Mouse (Mus musculus) intestine, embryonic 16.5 days (tissue): ENCODE measurements around the gene Prss22. TPM values are rescaled to one million over a fixed set of nuclear protein-coding genes. Genes with fewer than 3 reads are reported as not detected.

Experiments
- microRNA-seq: library from miRNA; unstranded; fragments of <30 nt; microRNA quantifications from one replicate; pipeline ENCODE4, GENCODE M21; 2016
- polyA plus RNA-seq: library from polyadenylated mRNA; unstranded; fragments of >200 nt; fragmentation: Nextera tagmentation; extraction: Ambion mirVana; gene quantifications from 2 replicates; pipeline ENCODE4 v1.2.1, GENCODE M21; 2015

The Prss22 gene
- polyA plus RNA-seq, 1 experiment from 2014 or later, result 0.26 TPM

Small RNA genes lying within 50 kb of the gene (microRNA-seq; reads per million reads assigned to microRNA genes)
- gene Gm27700, result not detected

Other genes with a start within 250 kb of the Prss22 start
- gene Flywch1, start 226.5 kb downstream of the Prss22 start, polyA plus RNA-seq, result 44.5 and 44.9 TPM in 2 replicates
- 9.8 and 14.9 TPM in 2 replicates for gene Flywch2, start 212.0 kb downstream of the Prss22 start, polyA plus RNA-seq
- gene Srrm2, start 207.6 kb downstream of the Prss22 start, polyA plus RNA-seq, result 319 and 373 TPM in 2 replicates
- 836 and 930 TPM in 2 replicates for gene Elob, start 169.0 kb downstream of the Prss22 start, polyA plus RNA-seq
- 0.17 TPM in 1 of 2 replicates, not detected in the other for gene Prss33, start 162.0 kb downstream of the Prss22 start, polyA plus RNA-seq
- 11.8 and 14.5 TPM in 2 replicates for gene Prss32, start 154.2 kb downstream of the Prss22 start, polyA plus RNA-seq
- 2.7 and 3.4 TPM in 2 replicates for gene Prss41, start 153.9 kb downstream of the Prss22 start, polyA plus RNA-seq
- not detected in 2 replicates for gene Prss21, start 130.0 kb downstream of the Prss22 start, polyA plus RNA-seq
- not detected in 2 replicates for gene Dcpp1, start 117.2 kb downstream of the Prss22 start, polyA plus RNA-seq
- gene Dcpp2, start 117.2 kb downstream of the Prss22 start, polyA plus RNA-seq, result not detected in 2 replicates
- not detected in 2 replicates for gene Dcpp3, start 80.6 kb downstream of the Prss22 start, polyA plus RNA-seq
- gene Sbp, start 56.4 kb downstream of the Prss22 start, polyA plus RNA-seq, result not detected in 2 replicates
- not detected in 2 replicates for gene Sbpl, start 42.8 kb downstream of the Prss22 start, polyA plus RNA-seq
- 3.2 and 4.3 TPM in 2 replicates for gene Prss30, start 17.5 kb downstream of the Prss22 start, polyA plus RNA-seq
- gene Prss27, start 40.0 kb upstream of the Prss22 start, polyA plus RNA-seq, result 0.11 and 0.17 TPM in 2 replicates
- 69.7 and 70.0 TPM in 2 replicates for gene Kctd5, start 75.4 kb upstream of the Prss22 start, polyA plus RNA-seq
- gene Pdpk1, start 152.8 kb upstream of the Prss22 start, polyA plus RNA-seq, result 35.9 and 36.8 TPM in 2 replicates
- gene Amdhd2, start 165.7 kb upstream of the Prss22 start, polyA plus RNA-seq, result 58.9 and 75.9 TPM in 2 replicates
- 783 and 890 TPM in 2 replicates for gene Atp6v0c, start 171.6 kb upstream of the Prss22 start, polyA plus RNA-seq
- 5.5 and 6.1 TPM in 2 replicates for gene Tbc1d24, start 207.5 kb upstream of the Prss22 start, polyA plus RNA-seq
- 3.1 and 3.5 TPM in 2 replicates for gene Ntn3, start 211.4 kb upstream of the Prss22 start, polyA plus RNA-seq
- gene Tedc2, start 222.8 kb upstream of the Prss22 start, polyA plus RNA-seq, result 8.7 TPM in 2 replicates